Mouse (Mus musculus): ENCODE measurements around the gene Crtap.
"Not testable (repeated sequence)": the region's sequence is repeated elsewhere in the genome, so short reads cannot be mapped to it uniquely, and the experiment has no call there.

Gene Crtap

DNA sequence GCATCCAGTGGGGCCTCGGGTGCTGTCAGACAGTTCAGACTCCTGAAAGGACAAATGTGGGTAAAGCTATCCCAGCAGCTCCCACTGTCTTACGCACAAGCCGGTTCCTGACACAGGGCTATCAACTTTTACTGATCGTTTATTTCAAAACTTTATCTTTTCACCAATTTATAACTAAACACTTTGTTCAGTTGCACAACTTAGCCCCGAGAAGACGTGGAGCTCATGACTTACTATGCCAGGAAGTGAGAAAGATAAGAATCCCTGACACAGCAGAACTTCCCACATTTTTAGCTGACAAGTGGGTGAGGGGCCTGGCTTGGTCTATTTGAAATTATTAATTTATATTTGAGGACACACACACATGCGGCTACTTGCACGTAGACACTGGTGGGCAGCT, 4.2 kb upstream of the Crtap start:
- no peak for DNase-seq (ENCODE audit: low spot score)

DNA sequence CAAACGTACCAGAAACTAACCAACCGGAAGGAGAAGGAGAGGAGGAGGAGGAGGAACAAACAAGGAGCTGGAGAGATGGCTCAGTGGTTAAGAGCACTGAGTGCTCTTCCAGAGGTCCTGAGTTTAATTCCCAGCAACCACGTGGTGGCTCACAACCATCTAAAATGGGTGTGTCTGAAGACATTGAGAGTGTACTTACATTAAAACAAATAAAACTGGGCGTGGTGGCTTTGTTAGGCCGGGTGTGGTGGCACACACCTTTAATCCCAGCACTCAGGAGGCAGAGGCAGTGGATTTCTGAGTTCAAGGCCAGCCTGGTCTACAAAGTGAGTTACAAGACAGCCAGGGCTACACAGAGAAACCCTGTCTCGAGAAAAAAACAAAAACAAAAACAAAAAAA, 3.7 kb upstream of the Crtap start:
- DNase-seq (ENCODE audit: low spot score), result not testable (repeated sequence)

DNA sequence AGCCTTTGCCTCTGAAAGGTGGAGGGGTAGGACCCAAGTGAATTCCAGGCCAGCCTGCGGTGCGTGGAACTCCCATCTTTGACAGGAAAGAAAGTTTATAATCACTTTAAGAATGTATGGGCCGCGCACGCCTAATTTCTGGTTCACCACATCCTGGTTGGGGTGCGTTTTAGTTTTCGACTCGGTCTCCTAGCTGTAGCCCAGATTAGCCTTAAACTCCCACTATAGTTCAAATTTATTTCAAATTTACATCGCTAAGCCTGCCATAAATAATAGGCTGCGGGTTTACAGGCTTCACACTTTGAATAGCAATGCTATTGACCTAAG, 237 bp upstream of the Crtap start:
- no peak for DNase-seq (ENCODE audit: low spot score)

DNA sequence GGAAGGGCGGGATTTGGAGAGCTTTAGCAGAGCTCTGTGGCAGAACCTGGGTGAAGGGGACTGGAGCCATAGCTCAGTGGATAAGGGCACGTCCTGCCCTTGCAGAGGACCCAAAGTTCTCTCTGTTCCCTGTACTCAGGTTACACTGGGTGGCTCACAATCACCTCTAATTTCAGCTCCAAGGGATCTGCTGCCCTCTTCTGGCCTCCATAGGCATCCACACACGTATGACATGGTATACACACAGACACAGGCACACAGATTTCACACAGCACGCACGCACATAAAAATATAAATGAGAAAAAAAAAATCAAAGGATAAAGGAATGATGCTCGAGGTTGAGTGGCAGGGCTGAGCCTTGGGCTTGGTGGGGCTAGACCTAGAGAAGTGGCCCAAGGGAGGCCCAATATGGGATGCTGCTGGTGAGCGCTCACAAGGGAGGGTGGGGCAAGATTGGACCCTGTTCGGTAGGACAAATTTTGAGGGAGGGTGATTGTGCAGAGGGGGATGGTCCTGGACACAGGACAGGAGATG, 1.0 kb downstream of the Crtap start:
- DNase-seq (ENCODE audit: low spot score), result peak; percentile 38

DNA sequence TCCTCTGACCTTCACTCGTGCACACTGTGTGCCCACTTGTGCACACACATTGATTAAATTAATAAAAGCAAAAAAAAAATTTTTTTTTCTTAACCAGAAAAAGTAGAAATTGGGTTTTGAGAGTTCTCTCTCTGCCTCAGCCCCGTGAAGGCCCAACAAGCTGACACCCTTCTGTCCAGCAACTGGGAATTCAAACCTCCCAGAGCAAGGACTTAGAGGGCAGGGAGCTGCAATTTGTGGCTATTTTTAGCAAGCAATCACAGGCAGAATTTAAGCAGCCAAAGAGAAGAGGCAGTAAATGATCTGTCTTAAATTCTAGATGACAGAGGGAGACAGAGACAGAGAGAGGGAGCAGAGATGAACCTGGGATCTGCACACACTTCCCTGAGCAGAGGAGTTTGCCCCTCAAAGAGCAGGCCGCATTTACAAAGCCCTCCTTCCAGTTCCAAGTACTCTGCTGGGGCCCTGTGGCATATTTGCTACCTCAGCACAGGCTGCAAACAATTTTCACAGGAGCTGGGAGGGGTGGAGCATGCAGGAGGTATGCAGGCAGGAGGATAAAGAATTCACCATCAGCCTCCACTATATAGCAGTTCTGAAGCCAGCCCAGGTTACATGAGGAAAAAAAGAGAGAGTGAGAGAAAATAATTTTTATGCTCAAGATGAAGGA, 1.6 kb downstream of the Crtap start:
- no peak for DNase-seq (ENCODE audit: low spot score)

DNA sequence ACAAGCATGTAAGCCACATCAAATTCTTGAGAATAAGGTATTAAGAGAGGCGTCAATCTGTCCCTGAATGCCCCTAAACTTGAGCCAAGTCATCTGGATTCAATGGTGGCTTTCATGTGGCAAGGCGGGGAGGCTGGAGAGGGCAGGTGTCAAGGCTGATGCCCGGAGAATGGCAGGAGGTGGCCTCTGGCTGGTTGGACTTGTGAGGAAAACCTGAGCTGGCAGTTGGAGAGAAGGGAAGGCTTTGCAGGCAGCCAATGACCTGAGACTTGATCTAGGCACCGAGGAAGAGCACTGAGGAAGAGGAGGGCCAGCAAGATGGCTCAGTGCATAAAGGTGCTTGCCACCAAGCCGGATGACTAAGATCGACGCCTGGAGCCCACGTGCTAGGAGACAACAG, 2.2 kb downstream of the Crtap start:
- no peak for DNase-seq (ENCODE audit: low spot score)

DNA sequence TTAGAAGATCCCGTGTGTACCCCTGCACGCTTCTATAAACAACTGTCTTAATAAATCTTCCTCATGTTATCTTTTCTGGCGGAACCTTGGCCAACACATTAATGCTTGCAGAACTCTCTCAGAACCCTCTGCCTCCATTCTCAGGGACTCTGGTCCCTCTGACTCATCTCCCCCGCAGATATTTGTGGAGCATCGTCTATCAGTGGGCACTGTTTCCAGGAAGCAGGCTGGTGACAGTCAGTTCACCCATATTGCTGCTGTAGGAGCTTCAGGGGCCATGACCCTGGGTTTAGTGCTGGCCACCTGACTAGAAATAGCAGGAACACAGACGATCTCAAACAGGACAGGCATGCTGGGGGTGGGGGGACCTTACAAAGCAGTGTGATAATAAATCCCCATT, 3.4 kb downstream of the Crtap start:
- DNase-seq (ENCODE audit: low spot score), result no peak

DNA sequence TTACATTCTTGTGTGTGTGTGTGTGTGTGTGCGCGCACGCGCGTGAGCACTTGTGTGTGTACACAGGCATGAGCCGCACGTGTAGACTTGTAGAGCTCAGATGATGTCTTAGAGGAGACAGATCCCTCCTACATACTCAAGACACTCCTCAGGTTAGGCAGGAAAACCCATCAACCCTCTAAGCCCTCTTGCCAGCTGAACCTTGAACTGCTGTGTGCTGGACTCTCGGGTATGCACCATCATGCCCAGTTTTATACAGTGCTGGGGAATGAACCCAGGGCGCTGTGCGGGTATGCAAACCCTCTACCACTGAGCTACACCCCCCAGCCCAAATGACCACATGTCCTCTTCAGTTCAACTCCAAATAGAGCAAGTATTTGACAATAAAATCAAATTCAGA, 5.3 kb downstream of the Crtap start:
- DNase-seq (ENCODE audit: low spot score), result no peak

DNA sequence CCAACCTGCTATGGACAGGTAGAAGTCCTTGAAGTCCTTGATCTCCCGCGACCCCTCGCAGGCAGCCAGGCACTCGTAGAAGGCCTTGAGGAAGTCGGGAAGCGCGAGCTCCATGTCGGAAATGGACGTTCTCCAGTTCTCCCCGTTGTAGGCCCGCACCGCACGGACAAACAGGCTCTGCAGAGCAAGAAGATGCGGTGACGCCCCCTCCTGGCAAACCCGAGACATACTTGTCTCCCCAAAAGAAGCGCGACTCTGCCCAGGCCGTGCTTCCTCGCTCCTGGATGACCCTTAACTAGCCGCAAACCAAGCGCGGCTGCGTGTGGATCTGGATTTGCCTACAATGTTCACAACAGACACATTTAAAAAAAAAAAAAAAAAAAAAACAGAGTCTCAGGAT, 5.8 kb downstream of the Crtap start:
- no peak for DNase-seq (ENCODE audit: low spot score)

DNA sequence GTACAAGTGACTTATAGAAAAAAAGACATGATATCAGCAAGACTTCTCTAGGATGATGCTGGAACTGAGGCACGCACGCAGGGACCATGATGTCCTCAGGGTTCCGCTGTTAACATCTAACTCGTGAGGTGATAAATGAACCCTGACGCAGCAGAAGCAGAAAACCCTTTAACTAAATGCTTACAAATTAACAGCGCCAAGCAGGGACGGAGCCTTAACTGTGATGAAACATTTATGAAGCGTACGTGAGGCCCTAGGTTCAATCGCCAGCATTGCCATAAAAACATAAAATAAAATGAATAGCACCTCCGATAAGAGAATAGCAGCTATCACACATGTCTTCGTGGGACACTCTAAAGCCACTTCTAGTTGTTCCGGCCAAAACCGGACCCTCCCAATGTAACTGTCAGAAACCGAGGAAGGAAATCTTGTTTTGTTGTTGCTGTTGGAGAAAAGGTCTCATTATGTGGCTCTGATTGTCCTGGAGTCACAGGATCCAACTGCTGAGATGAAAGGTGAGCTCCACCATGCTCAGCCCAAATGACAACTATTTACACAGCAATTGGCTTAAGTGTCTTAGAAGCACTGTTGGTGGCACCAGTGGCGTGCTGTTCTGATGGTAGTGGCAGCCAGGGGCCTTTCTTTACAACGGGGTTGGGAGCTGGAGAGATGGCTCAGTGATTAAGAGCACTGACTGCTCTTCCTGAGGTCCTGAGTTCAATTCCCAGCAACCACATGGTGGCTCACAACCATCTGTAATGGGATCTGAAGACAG, 7.4 kb downstream of the Crtap start:
- DNase-seq (ENCODE audit: low spot score), result no peak

DNA sequence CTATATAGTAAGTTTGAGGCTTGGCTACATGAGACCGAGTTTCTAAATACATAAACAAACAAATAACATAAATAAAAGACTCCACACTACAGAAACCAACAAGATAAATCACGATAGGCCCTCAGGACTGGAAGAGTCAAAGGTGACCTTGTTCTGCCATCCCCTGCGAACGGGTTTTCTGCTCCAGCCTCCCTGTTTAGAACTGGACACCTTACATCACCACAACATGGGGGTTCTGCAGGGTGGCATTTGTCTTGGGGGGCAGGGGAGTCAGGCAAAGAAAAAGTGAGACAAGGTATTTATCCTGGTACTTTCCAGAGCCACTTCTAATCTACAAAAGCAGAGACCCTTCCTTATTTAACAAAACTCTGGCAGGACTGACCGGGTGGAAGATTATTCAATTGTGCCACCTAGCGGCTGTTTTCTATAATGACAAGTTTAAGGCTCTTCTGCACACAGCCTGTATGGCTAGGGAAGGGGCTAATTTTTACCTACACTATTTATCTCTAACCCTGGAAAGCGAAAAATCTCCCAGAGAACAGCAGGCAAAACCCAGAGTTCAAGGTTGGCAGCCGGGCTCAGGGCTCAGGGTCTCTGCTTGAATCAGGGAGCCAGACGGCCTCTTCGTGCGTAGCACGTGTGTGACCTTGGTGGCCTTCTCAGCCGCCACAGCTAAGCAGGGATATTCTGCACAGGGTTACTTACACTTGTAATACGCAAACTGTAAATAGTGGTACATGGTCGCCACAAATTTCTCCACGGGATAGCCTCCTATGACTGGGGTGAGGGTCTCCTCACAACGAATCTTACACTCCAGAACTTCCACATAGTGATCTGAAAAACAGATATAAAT, 9.4 kb downstream of the Crtap start:
- DNase-seq (ENCODE audit: low spot score), result peak; percentile 90

DNA sequence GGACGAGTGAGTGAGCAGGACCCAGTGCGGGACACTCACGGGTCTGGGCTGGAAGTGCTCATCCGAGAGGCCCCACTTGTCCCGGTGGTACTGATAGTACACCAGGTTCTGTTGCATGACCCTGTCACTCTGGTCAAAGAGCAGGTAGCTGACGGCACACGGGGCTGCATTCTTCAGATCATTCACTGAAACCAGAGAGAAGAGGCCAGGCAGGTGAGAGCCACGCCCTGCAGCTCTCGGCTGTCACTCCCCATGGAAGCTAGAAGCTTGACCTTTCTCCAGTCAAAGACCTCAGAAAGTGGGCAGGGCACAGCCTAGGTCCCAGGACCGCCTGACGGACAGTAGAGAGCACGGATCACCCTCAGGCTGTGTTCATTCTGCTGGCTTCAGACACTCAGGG, 10.6 kb downstream of the Crtap start:
- DNase-seq (ENCODE audit: low spot score), result no peak

DNA sequence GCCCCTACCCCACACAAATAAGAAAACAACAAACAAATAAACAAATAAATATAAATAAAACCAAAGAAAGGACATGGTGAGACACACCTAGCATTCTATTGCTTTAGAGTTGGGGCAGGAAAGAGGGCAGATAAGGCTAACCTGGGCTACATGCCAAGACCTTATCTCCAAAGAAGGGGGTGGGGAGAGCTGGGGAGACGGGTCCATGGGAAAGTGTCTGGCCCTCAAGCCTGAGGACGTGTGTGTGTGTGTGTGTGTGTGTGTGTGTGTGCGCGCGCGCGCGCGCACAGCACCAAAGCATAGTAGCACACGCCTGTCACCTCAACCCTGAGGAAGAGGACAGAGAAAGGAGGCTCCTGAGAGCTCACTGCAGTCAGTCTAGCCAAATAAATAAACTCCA, 13.3 kb downstream of the Crtap start:
- no peak for DNase-seq (ENCODE audit: low spot score)

DNA sequence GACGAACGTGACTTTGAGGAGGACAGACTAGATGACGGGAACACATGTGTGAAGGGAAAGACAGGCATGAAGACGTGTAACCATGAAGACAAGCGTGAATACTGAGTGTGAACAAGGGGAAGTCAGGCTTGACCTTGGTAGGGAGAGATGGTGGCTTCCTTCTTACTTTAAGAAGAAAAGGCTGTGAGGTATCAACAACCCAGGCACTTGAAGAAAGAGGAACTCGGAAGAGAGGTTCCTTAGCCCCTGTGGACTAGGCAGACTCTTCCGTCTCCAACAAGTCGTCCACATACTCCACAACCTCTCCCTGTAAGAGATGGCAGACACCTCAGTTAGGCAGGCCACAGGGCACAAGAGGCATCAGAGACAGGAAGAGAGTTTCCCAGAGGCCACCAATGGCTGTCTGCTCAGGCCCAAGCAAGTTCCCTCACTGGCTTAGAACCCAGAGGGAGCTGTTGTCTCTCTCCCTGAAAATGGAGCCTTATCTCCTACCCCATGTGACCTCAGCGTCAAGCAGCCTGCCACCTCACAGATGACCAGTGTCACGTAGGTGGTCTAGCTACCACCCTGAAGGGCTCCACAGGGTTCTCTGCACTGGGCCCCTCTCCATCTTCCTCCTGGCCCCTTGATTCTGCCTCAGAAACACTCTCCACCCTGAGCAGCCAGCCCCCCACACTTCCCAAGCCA, 15.1 kb downstream of the Crtap start:
- no peak for DNase-seq (ENCODE audit: low spot score)

DNA sequence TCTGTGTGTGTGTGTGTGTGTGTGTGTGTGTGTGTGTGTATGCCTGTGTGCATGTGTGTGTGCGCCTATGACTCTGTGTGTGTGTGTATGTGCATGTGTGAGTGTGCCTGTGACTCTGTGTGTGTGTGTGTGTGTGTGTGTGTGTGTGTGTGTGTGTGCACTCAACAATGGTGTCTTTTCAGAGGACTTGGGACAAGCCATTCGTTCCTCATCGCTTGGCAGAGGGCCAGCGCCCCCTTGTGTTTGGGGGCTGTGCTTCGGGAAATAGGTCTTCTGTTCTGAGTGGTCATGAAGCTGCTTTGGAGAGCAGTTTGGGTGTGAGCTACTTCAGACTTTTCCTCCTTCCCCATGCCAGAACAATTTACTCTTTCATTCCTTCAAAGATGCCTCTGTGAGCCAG, 18.8 kb downstream of the Crtap start:
- DNase-seq (ENCODE audit: low spot score), result peak; percentile 38

DNA sequence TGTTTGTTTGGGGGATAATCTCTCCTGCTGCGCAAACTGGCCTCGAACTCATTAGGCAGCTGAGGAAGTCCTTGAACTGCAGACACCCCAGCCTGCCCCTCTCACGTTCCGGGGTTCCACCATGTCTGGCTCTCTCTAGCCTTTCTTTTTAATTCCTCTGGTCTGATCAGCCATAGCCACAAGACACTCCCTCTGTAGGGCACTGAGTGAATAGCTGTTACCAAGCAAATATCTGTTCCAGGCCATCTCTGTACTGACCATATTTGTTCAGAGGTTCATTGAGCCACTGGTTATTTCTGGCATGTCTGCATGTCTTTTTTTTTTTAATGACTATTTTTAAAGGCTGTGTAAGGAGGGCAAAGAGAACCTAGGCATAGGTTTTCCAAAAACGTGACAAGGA, 21.1 kb downstream of the Crtap start:
- DNase-seq (ENCODE audit: low spot score), result peak; percentile 27

DNA sequence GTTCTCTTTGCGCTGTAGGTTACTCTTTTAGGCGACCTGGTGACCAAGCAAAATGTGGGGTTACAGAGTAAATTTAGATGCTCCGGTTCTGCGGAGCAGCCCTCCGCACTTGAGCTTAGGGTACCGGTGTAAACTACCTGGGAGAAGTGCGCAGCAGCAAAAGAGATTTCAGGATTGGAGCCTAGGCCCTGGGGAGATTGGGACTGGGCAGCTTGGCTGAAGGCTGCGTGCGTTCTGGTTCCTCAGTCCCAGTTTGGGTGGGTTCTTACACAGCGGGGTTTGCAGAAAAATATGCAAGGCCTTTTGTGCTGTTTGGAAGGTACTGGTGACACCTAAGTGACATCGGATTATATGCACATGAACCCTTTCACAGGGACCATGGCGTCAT, 22.0 kb downstream of the Crtap start:
- DNase-seq (ENCODE audit: low spot score), result no peak

DNA sequence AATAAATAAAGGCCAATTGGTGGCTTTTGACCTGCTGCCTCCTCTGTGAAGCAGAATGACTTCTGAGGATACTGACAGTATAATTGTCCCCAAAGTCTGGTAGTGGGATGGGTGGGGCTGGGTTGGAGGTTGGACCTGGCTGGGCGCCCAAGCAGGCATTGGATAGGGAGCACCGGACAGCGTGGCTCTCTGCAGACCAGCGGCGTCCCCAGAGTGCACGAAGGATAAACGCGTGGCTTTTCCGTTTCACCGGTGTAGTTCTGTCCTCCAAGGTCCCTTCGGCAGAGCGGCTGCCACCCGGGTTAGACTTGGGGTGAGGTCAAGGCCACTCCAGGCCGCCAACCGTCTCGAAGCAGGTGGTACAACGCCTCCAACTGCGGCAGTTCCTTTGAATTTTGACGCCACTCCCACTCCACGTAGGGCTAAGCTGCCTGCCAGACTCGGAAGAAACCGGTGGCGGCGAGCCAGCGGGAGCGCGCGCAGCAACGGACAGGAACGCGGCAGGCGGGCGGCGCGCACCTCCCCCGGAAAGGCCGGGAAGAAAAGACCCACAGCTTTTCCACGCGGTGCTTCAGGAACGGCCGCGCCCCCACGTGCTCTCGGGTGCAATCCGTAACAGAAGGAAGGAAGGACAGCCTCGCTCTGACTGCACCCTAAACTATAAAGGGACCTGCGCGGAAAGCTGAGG, 22.5 kb downstream of the Crtap start:
- DNase-seq (ENCODE audit: low spot score), result peak; percentile 72

DNA sequence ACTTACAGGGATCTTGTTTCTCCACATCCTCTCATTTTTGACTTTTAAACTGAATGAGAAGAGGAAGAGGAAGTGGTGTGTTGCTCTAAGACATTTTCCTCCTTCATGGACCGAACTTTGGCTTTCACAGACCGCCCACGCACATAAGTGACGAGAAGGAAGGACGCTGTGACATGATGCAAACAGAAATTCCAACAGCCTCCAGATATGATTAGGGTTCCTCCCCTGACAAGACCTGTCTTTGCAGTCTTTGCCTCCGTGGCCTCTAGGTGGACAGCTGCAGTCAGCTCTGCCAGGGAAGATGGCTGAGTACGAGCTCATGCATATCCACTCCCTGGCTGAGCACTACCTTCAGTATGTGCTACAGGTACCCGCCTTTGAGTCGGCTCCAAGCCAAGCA, 60.6 kb downstream of the Crtap start, which contains the start of gene Bcl2a1c:
Bcl2a1c (plus strand) TSS at position 281 of the 400 bp plus-strand sequence.
- DNase-seq (ENCODE audit: low spot score), result not testable (repeated sequence)

DNA sequence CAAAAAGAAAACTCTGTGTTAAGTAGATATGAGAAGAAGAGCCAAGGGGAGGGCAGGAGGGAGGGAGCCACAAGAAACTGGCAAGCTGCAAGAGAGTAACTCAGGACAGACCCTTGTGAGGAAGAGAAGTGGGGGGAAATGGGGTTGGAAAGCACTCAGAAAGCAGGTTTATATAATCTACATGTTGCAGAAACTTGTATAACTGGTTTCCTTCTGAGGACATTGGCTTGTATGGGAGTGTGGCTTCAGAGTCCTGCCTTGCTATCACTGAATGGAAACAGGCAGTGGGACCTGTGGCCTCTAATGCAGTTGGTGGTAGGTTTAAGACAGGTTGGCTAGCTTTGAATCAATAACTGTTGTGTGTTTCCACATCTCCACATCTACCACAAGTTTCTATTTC, 62.1 kb downstream of the Crtap start:
- DNase-seq (ENCODE audit: low spot score), result not testable (repeated sequence)

DNA sequence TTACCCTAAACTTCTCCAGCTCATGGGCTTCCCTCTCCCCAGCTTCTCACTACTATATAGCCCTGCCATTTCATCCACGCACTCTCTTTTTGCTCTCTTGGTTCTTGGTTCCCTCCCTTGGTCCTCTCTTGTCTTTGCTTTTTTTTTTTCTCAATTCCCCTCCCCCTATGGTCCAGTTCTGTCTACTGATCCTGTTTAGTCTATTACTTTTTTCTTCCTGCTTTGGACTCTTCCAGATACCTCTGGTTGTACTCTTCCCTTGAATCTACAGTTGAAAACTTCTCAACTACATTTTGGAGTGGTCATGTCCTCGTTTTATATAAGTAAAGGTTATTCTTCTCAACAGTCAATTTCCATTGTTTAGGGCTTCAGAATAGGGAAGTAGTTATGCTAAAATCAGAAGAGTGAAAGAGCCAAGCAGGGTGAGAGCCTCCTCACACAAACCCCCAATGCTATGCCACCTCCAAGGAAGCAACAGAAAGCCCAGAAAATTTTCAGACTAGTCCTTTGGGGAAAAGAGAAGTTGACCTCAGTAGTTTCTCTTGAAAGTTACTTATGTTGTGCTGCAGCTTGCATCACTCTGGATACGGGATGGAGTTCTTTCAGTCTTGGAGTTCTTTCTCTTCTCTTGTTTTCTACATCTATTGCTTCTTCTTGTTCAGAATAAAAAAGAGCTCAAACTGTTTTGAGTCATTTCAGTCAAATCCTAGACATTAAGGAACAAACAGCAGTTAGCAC, 64.3 kb downstream of the Crtap start:
- DNase-seq (ENCODE audit: low spot score), result no peak

All from retina, embryonic 14.5 days (tissue).